Mouse (Mus musculus): Measurements from ENCODE around the gene Tnpo2.

Gene Tnpo2

DNA sequence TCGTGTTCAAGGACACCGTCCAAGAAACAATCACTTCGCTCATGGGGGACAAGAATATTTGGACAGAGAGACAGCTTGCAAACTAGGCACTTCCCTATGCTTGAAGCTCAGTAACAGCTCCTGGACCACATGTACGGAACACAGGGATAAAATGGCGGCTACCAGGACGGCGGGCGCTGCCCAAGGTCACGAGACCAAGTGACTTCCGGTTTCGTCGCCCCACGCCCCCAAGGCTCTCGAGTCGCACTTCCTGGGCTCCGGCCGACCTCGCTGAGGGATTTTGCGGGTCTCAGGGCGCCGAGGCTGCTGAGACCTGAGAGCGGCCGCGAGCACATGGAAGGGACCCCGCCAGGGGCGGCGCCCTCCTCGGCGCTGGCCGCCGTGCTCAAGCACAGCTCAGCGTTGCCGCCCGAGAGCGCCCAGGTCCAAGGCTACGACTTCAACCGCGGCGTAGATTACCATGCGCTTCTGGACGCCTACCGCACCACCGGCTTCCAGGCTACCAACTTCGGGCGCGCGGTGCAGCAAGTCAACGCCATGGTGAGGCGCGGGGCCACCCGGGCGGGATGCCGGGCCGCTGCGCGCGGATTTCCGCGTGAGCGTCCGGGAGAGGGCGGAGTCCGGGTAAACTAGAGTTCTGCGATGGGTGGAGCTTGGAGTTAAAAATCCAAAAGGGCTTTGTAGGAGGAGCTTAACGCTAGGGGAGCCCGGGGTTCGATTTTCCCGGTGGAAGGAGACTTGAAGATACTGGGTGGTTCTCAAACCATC is 35.0 kb downstream of the Tnpo2 start, which contains the start of gene Dhps:
Gene Dhps (plus strand): TSS at position 244 of the 768 bp plus-strand sequence.
- in situ Hi-C loops (cut with MboI, MseI) = no loop called here

DNA sequence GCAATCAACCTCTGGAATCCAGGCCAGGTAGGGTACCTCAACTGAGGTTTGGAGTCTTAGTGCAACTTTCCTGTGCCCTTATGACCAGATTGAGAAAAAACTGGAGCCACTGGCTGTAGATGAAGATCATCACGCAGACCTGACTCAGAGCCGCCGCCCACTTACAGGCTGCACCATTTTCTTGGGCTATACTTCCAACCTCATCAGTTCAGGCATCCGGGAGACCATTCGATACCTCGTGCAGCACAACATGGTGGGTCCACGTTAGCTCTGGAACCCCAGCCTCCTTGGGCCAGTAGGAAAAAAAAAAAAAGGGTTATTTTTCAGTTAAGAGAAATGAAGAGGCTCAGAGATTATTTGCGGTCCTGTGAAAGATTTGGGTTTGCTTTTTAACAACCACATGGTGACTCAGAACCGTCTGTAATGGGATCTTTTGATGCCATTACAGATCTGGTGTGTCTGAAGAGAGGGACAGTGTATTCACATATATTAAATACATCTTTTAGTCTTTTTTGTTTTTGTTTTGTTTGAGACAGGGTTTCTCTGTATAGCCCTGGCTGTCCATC is 35.7 kb downstream of the Tnpo2 start:
- in situ Hi-C loops (cut with MboI, MseI) = no loop called here

DNA sequence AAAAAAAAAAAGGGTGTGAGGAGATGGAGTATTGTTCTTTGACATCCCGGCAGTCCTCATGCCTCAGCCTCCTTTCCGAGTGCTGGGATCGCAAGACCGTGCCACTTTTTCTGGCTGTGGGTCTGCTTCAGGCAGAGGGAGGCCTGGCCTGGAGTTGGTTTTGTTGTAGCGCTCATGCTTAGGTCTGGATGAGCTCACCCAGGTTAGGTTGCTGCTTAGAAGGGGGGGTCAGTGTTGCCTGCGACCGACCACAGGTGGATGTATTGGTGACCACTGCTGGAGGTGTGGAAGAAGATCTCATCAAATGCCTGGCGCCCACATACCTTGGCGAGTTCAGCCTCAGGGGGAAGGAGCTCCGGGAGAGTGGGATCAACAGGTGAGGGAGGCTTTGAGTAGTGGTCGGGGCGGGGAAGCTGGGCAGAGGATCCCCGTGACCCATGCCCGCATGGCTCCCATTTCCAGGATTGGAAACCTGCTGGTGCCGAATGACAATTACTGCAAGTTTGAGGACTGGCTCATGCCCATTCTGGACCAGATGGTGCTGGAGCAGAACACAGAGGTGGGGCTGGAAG is 36.4 kb downstream of the Tnpo2 start:
- in situ Hi-C loops (cut with MboI, MseI) = no loop called here

DNA sequence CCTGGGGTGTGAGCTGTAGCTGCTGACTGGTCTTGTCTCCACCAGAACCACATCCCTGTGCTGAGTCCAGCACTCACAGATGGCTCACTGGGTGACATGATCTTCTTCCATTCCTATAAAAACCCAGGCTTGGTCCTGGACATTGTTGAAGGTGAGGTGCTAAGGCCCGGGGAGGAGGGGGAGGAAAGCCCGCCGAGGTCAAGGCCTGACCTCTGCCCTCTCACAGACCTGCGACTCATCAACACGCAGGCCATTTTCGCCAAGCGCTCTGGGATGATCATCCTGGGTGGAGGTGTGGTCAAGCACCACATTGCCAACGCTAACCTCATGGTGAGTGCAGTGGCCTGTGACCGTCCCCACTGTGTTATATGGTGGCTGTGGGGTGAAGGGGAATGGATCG is 37.5 kb downstream of the Tnpo2 start:
- in situ Hi-C loops (cut with MboI, MseI) = no loop called here

DNA sequence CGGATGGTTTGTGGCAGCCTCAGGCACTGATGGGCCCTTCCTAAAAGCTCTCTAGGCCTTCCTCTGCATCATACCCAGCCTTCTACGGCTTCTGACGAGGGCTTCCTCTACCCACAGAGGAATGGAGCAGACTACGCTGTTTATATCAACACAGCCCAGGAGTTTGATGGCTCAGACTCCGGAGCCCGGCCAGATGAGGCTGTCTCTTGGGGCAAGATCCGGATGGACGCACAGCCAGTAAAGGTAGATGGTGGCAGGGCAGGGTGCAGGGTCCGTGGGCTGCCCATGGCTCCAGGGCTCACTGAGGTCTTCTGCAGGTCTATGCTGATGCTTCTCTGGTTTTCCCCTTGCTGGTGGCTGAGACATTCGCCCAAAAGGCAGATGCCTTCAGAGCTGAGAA is 37.9 kb downstream of the Tnpo2 start:
- in situ Hi-C loops (cut with MboI, MseI) = loop anchor here (25.0 kb wide), 1 partner anchor 1813 kb away; the partner anchor contains the start of gene N4bp1

GRCm38 (mm10) chr8:85076001-85076400 is 39.3 kb downstream of the Tnpo2 start:
- in situ Hi-C loops (cut with MboI, MseI) = loop anchor here (25.0 kb wide), 1 partner anchor 1811 kb away; the partner anchor contains the start of gene N4bp1

DNA sequence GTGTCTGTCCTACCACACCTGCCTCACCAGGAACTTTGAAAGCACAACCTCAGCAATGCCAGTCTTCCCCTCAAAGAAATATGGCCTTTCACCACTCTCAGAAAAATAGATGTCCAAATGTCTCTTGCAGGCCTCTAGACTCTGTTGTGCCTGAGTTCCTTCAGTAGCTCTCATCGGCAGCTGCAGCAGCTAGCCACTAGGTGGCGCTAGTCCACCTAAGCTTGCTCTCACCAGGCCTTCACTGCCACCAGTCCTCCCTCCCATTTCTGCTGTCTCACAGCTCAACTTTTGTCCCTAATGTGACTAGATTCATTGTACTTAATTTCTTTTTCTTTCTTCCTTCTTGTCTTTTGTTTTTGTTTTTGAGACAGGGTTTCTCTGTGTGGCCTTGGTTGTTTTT is 40.3 kb downstream of the Tnpo2 start:
- in situ Hi-C loops (cut with MboI, MseI) = loop anchor here (25.0 kb wide), 1 partner anchor 1810 kb away; the partner anchor contains the start of gene N4bp1

DNA sequence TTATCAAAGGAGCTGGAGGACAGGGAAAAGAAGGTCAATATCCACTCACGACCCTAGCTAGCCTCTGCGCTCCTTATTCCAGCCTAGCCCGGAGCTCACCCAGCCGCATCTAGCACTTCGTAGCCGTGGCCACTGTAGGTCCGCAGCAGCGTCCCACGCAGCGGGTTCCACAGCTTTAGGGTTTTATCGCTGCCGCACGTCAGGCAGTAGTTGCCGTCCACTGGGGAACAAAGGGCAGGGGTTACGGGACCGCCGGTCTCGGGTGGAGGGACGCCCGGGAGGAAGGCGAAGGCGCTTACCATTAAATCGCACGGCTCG is 43.5 kb downstream of the Tnpo2 start:
- in situ Hi-C loops (cut with MboI, MseI) = loop anchor here (25.0 kb wide), 1 partner anchor 1807 kb away; the partner anchor contains the start of gene N4bp1

- in situ Hi-C loops (cut with MboI, MseI) = loop anchor here (25.0 kb wide), 1 partner anchor 1807 kb away; the partner anchor contains the start of gene N4bp1
Measured at GRCm38 (mm10) chr8:85080532-85081215, 44.0 kb downstream of the Tnpo2 start, which contains the start of gene Wdr83os. TSS of gene Wdr83os (plus strand) at chr8:85080740.

GRCm38 (mm10) chr8:85081216-85081555 is 44.5 kb downstream of the Tnpo2 start, which contains the start of gene Wdr83:
TSS of gene Wdr83 (minus strand) at chr8:85081306.
- in situ Hi-C loops (cut with MboI, MseI) = loop anchor here (25.0 kb wide), 1 partner anchor 1806 kb away; the partner anchor contains the start of gene N4bp1

GRCm38 (mm10) chr8:85082169-85082568 is 45.5 kb downstream of the Tnpo2 start:
- in situ Hi-C loops (cut with MboI, MseI) = loop anchor here (25.0 kb wide), 1 partner anchor 1805 kb away; the partner anchor contains the start of gene N4bp1

- in situ Hi-C loops (cut with MboI, MseI) = loop anchor here (25.0 kb wide), 1 partner anchor 1804 kb away; the partner anchor contains the start of gene N4bp1
Measured at GRCm38 (mm10) chr8:85083108-85083813, 46.5 kb downstream of the Tnpo2 start, which contains the start of gene Man2b1. TSS of gene Man2b1 (plus strand) at chr8:85083270.

DNA sequence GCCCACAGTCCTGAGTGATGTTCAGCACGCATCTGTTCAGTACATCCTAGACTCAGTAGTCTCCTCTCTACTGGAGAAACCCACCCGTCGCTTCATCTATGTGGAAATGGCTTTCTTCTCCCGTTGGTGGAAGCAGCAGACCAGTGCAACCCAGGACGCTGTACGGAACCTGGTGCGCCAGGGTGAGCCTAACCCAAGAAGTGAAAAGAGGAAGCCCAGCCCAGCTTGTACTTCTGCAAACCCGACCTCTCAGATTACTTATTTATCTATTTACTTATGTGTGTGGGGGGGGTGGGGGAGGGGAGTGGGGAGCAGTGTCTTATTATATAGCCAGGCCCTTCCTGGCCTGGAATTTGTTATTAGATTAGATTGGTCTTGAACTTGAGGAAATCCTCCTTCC is 47.9 kb downstream of the Tnpo2 start:
- in situ Hi-C loops (cut with MboI, MseI) = loop anchor here (25.0 kb wide), 1 partner anchor 1803 kb away; the partner anchor contains the start of gene N4bp1

DNA sequence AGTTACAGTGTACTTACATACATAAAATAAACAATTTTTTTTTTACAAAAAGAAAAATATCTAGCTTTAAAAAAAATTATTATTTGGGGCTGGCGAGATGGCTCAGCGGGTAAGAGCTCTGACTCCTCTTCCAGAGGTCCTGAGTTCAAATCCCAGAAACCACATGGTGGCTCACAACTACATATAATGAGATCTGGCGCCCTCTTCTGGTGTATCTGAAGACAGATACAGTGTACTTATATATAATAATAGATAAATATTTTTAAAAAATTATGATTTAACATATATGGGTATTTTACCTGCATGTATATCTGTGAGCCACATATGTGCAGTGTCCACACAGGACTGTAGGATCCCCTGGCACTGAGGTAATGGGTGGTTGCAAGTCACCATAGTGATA is 49.5 kb downstream of the Tnpo2 start:
- in situ Hi-C loops (cut with MboI, MseI) = loop anchor here (25.0 kb wide), 1 partner anchor 1801 kb away; the partner anchor contains the start of gene N4bp1

- in situ Hi-C loops (cut with MboI, MseI) = loop anchor here (25.0 kb wide), 1 partner anchor 1799 kb away; the partner anchor contains the start of gene N4bp1
Measured at GRCm38 (mm10) chr8:85088771-85089170, 52.1 kb downstream of the Tnpo2 start.

GRCm38 (mm10) chr8:85090856-85091255 is 54.1 kb downstream of the Tnpo2 start:
- in situ Hi-C loops (cut with MboI, MseI) = loop anchor here (25.0 kb wide), 1 partner anchor 1796 kb away; the partner anchor contains the start of gene N4bp1

DNA sequence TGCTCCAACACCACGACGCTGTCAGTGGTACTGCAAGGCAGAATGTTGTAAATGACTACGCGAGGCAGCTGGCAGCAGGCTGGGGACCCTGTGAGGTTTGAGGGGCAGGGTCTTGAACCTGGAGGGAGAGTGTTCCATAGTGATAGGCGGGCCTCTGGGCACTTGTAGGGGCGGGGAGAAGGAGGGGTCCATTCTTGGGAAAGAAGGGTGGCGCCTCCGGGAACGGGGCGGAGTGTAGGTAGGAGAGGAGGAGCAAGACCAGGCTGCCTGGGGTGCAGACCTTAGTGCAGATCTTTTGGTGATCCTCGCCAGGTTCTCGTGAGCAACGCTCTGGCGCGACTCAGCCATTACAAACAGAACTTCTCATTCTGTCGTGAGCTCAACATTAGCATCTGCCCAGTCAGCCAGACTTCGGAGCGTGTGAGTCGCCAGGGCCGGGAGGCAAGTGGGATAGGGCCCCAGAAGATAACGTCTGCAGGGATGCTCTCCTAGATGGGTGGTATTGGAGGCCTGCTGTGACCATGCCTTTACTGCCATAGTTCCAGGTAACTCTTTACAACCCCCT is 54.9 kb downstream of the Tnpo2 start:
- in situ Hi-C loops (cut with MboI, MseI) = loop anchor here (25.0 kb wide), 1 partner anchor 1796 kb away; the partner anchor contains the start of gene N4bp1

DNA sequence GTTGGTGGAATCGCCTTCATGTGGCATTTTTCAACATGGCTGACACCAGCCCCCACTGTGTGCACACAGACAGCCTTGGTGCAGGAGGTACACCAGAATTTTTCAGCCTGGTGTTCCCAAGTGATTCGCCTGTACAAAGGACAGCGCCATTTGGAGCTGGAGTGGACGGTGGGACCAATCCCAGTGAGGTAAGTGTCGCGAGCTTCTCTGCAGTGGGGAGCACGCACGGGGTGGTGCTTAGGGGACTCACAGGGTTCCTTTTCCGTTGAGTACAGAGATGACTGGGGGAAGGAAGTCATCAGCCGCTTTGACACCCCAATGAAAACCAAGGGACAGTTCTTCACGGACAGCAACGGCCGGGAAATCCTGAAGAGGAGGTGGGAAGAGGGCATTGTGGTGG is 58.3 kb downstream of the Tnpo2 start:
- in situ Hi-C loops (cut with MboI, MseI) = loop anchor here (25.0 kb wide), 1 partner anchor 1792 kb away; the partner anchor contains the start of gene N4bp1

- in situ Hi-C loops (cut with MboI, MseI) = loop anchor here (25.0 kb wide), 1 partner anchor 1792 kb away; the partner anchor contains the start of gene N4bp1
Measured at GRCm38 (mm10) chr8:85095566-85095965, 58.9 kb downstream of the Tnpo2 start.

GRCm38 (mm10) chr8:85096196-85096595 is 59.5 kb downstream of the Tnpo2 start:
- in situ Hi-C loops (cut with MboI, MseI) = loop anchor here (25.0 kb wide), 1 partner anchor 1791 kb away; the partner anchor contains the start of gene N4bp1

All from T-helper 2 cell (primary cell).